Mouse (Mus musculus): Measurements from ENCODE around the gene Adgrl1. TPM values are rescaled to one million over a fixed set of nuclear protein-coding genes. Genes with fewer than 3 reads are reported as not detected.

Adgrl1 gene
- polyA plus RNA-seq, 2 experiments, result 38.5 to 123 TPM

DNA sequence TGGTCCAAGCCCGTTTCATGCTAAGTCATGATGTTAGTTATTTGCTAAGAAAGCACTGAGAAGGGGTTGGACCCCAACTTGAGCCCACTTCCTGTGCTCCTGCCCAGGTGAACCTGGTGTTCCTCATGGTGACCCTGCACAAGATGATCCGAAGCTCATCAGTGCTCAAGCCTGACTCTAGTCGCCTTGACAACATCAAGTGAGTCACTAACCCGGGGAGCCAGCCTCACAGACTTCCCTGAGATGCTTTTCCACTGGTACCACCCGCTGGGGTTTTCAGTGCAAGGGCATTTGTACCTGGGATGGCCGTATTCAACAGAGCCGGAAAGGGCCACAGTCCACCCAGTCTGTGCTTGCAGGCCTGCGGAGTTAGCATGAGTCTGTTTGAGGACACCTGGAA, 35.5 kb downstream of the Adgrl1 start:
- ATAC-seq (ENCODE audit: low FRiP score, low read depth) (no peak), DNase-seq (ENCODE audit: low spot score) (no peak)
- Histone ChIP-seq H3K36me3 (ENCODE audit: control insufficient read depth, insufficient read depth, low read length) (peaks cover 97% of the 10 kb centered on the region), H3K9me3 (ENCODE audit: control insufficient read depth, low read length) (no peaks in the 10 kb centered on the region), H3K4me3 (replicated peaks; ENCODE audit: low read length) (no peak overlapping the region), H3K4me2 (replicated peaks; ENCODE audit: low read depth, low read length, severe bottlenecking) (no peak overlapping the region), H3K4me1 (ENCODE audit: control insufficient read depth, insufficient read depth, low read length) (no peaks in the 10 kb centered on the region), H3K27me3 (ENCODE audit: control insufficient read depth, insufficient read depth, low read length) (no peaks in the 10 kb centered on the region), H3K27ac (replicated peaks; ENCODE audit: low read depth, low read length) (no peak overlapping the region), H3K9ac (ENCODE audit: low read depth, low read length, severe bottlenecking) (no peak overlapping the region)
- no peak for TF ChIP-seq POLR2A (IDR thresholded peaks at IDR 0.05; ENCODE audit: borderline replicate concordance, extremely low read depth, insufficient read depth, insufficient read length)
- 95% methylated on average over 8 of the region's 8 CpGs for WGBS

DNA sequence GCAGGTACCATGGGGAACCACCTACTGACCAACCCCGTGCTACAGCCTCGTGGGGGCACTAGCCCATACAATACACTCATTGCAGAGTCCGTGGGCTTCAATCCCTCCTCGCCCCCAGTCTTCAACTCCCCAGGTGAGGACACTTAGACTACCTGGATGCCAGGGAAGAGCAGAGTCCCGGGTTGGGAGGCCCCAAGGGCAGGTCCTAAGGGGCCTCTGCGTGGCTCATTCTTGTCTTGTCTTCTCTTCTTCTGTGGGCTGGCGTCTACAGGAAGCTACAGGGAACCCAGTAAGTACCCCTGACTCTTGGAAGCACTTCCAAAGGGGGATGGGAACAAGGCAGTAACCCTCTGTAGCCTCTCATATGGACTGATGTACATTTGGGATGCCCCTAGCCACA, 37.7 kb downstream of the Adgrl1 start:
- Histone ChIP-seq H3K4me2 (replicated peaks; ENCODE audit: low read depth, low read length, severe bottlenecking) (no peak overlapping the region), H3K4me1 (ENCODE audit: control insufficient read depth, insufficient read depth, low read length) (no peaks in the 10 kb centered on the region), H3K27ac (replicated peaks; ENCODE audit: low read depth, low read length) (no peak overlapping the region), H3K4me3 (replicated peaks; ENCODE audit: low read length) (no peak overlapping the region), H3K36me3 (ENCODE audit: control insufficient read depth, insufficient read depth, low read length) (peaks cover 75% of the 10 kb centered on the region), H3K9ac (ENCODE audit: low read depth, low read length, severe bottlenecking) (no peak overlapping the region), H3K9me3 (ENCODE audit: control insufficient read depth, low read length) (no peaks in the 10 kb centered on the region), H3K27me3 (ENCODE audit: control insufficient read depth, insufficient read depth, low read length) (no peaks in the 10 kb centered on the region)
- WGBS, result 87% methylated on average over 7 of the region's 7 CpGs
- ATAC-seq (ENCODE audit: low FRiP score, low read depth) (no peak), DNase-seq (ENCODE audit: low spot score) (no peak)
- no peak for TF ChIP-seq POLR2A (IDR thresholded peaks at IDR 0.05; ENCODE audit: borderline replicate concordance, extremely low read depth, insufficient read depth, insufficient read length)

DNA sequence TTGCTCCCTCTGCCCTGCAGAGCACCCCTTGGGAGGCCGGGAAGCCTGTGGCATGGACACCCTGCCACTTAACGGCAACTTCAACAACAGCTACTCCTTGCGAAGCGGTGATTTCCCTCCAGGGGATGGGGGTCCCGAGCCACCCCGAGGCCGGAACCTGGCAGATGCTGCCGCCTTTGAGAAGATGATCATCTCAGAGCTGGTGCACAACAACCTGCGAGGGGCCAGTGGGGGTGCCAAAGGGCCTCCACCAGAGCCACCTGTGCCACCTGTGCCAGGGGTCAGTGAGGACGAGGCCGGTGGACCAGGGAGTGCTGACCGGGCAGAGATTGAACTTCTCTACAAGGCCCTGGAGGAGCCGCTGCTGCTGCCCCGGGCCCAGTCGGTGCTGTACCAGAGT, 38.4 kb downstream of the Adgrl1 start:
- peaks cover 68% of the 10 kb centered on the region for H3K36me3 ChIP-seq (ENCODE audit: control insufficient read depth, insufficient read depth, low read length)
- H3K4me2 ChIP-seq (replicated peaks; ENCODE audit: low read depth, low read length, severe bottlenecking), result no peak overlapping the region
- 95% methylated on average over 15 of the region's 15 CpGs for WGBS
- H3K4me1 ChIP-seq (ENCODE audit: control insufficient read depth, insufficient read depth, low read length), result no peaks in the 10 kb centered on the region
- no peak overlapping the region for H3K27ac ChIP-seq (replicated peaks; ENCODE audit: low read depth, low read length)
- H3K4me3 ChIP-seq (replicated peaks; ENCODE audit: low read length), result no peak overlapping the region
- H3K9me3 ChIP-seq (ENCODE audit: control insufficient read depth, low read length), result no peaks in the 10 kb centered on the region
- no peak for TF ChIP-seq POLR2A (IDR thresholded peaks at IDR 0.05; ENCODE audit: borderline replicate concordance, extremely low read depth, insufficient read depth, insufficient read length)
- no peaks in the 10 kb centered on the region for H3K27me3 ChIP-seq (ENCODE audit: control insufficient read depth, insufficient read depth, low read length)
- H3K9ac ChIP-seq (ENCODE audit: low read depth, low read length, severe bottlenecking), result no peak overlapping the region
- ATAC-seq (ENCODE audit: low FRiP score, low read depth) (no peak), DNase-seq (ENCODE audit: low spot score) (no peak)

DNA sequence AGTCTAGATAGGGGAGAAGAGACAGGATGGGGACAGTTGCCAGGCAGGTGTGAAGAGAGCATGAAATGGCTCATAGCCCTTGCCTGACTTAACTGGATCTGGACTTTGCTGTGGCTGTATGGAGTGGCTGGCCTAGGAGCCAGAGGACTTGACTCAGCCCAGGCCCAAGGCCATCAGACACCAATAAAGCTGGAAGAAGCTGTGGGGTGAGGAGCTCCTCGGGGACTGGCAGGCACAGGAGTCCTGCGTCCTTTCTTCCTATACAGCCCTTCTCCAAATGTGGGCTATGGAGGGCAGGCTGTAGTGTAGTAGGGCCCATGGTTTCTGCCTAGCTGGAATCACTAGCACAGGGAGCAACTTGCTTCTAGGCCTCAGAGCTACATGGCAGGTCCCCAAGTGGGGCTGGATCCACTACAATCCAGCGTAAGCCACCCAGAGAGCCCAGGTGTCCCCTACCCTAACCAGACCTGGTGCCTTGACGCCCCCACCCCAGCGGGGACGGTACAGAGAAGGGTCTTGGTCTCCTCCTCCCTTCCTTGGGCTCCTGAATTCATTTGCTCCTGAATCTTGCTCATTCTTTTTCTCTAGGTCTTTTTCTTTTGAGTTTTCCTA, 41.3 kb downstream of the Adgrl1 start:
- H3K9me3 ChIP-seq (ENCODE audit: control insufficient read depth, low read length), result no peaks in the 10 kb centered on the region
- WGBS, result 65% methylated on average over 6 of the region's 6 CpGs
- H3K27ac ChIP-seq (replicated peaks; ENCODE audit: low read depth, low read length), result no peak overlapping the region
- H3K4me3 ChIP-seq (replicated peaks; ENCODE audit: low read length), result no peak overlapping the region
- no peak overlapping the region for H3K9ac ChIP-seq (ENCODE audit: low read depth, low read length, severe bottlenecking)
- H3K27me3 ChIP-seq (ENCODE audit: control insufficient read depth, insufficient read depth, low read length), result no peaks in the 10 kb centered on the region
- TF ChIP-seq POLR2A (IDR thresholded peaks at IDR 0.05; ENCODE audit: borderline replicate concordance, extremely low read depth, insufficient read depth, insufficient read length), result no peak
- no peak overlapping the region for H3K4me2 ChIP-seq (replicated peaks; ENCODE audit: low read depth, low read length, severe bottlenecking)
- no peaks in the 10 kb centered on the region for H3K4me1 ChIP-seq (ENCODE audit: control insufficient read depth, insufficient read depth, low read length)
- no peak for ATAC-seq (ENCODE audit: low FRiP score, low read depth)
- DNase-seq (ENCODE audit: low spot score), result no peak
- peaks cover 40% of the 10 kb centered on the region for H3K36me3 ChIP-seq (ENCODE audit: control insufficient read depth, insufficient read depth, low read length)

DNA sequence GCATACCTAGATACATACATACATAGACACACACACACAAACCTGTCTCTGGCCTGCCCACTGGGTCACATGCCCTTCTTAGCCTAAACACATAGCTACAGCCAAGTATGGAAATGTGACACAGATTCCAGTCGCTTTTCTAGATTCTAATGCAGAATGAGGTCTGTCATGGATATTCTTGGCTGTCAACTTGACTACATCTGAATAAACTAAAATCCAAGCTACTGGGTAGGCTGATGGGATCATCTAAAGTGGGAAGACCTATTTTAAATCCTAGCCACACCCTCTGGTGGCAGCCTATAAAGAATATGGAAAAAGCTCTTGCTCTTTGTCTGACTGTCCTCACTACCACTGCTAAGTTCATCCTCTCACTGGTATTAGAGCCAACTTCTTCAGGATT, 42.5 kb downstream of the Adgrl1 start:
- H3K36me3 ChIP-seq (ENCODE audit: control insufficient read depth, insufficient read depth, low read length), result peaks cover 27% of the 10 kb centered on the region
- DNase-seq (ENCODE audit: low spot score) (no peak), ATAC-seq (ENCODE audit: low FRiP score, low read depth) (no peak)
- H3K27ac ChIP-seq (replicated peaks; ENCODE audit: low read depth, low read length), result no peak overlapping the region
- TF ChIP-seq POLR2A (IDR thresholded peaks at IDR 0.05; ENCODE audit: borderline replicate concordance, extremely low read depth, insufficient read depth, insufficient read length), result no peak
- H3K4me3 ChIP-seq (replicated peaks; ENCODE audit: low read length), result no peak overlapping the region
- no peaks in the 10 kb centered on the region for H3K4me1 ChIP-seq (ENCODE audit: control insufficient read depth, insufficient read depth, low read length)
- no peak overlapping the region for H3K9ac ChIP-seq (ENCODE audit: low read depth, low read length, severe bottlenecking)
- H3K27me3 ChIP-seq (ENCODE audit: control insufficient read depth, insufficient read depth, low read length), result no peaks in the 10 kb centered on the region
- no peaks in the 10 kb centered on the region for H3K9me3 ChIP-seq (ENCODE audit: control insufficient read depth, low read length)
- no peak overlapping the region for H3K4me2 ChIP-seq (replicated peaks; ENCODE audit: low read depth, low read length, severe bottlenecking)
- WGBS, result 89% methylated on average over 1 of the region's 1 CpGs

DNA sequence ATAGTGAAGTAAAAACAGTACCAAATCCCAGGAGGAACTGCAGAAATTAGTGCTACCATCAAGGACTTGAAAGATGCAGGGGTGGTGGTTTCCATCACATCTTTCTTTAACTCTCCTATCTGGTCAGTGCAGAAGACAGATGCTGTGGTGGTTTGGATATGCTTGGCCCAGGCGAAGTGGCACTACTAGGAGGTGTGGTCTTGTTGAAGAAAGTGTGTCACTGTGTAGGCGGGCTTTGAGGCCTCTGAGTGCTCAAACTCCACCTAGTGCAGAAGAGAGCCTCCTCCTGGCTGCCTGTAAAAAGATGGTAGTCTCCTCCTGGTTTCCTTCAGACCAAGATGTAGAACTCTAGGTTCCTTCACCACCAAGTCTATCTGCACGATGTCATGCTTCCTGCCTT, 45.6 kb downstream of the Adgrl1 start:
- Histone ChIP-seq H3K4me3 (replicated peaks; ENCODE audit: low read length) (no peak overlapping the region), H3K9me3 (ENCODE audit: control insufficient read depth, low read length) (no peaks in the 10 kb centered on the region), H3K4me1 (ENCODE audit: control insufficient read depth, insufficient read depth, low read length) (no peaks in the 10 kb centered on the region), H3K36me3 (ENCODE audit: control insufficient read depth, insufficient read depth, low read length) (no peaks in the 10 kb centered on the region), H3K27ac (replicated peaks; ENCODE audit: low read depth, low read length) (no peak overlapping the region), H3K27me3 (ENCODE audit: control insufficient read depth, insufficient read depth, low read length) (no peaks in the 10 kb centered on the region), H3K4me2 (replicated peaks; ENCODE audit: low read depth, low read length, severe bottlenecking) (no peak overlapping the region), H3K9ac (ENCODE audit: low read depth, low read length, severe bottlenecking) (no peak overlapping the region)
- no peak for ATAC-seq (ENCODE audit: low FRiP score, low read depth)
- no peak for TF ChIP-seq POLR2A (IDR thresholded peaks at IDR 0.05; ENCODE audit: borderline replicate concordance, extremely low read depth, insufficient read depth, insufficient read length)
- no peak for DNase-seq (ENCODE audit: low spot score)
- WGBS, result 67% methylated on average over 3 of the region's 3 CpGs

All from limb, embryonic 14.5 days (tissue).